Mouse (Mus musculus) heart, postnatal 10 days (tissue): ENCODE data around the gene Clybl. TPM values are rescaled to one million over a fixed set of nuclear protein-coding genes. Genes with fewer than 3 reads are reported as not detected.

ENCODE experiments used
- DNase-seq, 2 experiments: peaks; one replicate each; pipeline ENCODE4 v3.0.0; 2021
- intact Hi-C: fragments of 180-260 bp; cut with DNase I; formaldehyde crosslinking; loops from one replicate; pipeline ENCODE4 v1.15.1; 2025
- total RNA-seq, 2 experiments: library from RNA; stranded (reverse); gene quantifications; 2 replicates each; pipeline ENCODE4 v1.2.3; 2021

The Clybl gene
- total RNA-seq, result 100 to 1,000 TPM; 103 TPM

DNA sequence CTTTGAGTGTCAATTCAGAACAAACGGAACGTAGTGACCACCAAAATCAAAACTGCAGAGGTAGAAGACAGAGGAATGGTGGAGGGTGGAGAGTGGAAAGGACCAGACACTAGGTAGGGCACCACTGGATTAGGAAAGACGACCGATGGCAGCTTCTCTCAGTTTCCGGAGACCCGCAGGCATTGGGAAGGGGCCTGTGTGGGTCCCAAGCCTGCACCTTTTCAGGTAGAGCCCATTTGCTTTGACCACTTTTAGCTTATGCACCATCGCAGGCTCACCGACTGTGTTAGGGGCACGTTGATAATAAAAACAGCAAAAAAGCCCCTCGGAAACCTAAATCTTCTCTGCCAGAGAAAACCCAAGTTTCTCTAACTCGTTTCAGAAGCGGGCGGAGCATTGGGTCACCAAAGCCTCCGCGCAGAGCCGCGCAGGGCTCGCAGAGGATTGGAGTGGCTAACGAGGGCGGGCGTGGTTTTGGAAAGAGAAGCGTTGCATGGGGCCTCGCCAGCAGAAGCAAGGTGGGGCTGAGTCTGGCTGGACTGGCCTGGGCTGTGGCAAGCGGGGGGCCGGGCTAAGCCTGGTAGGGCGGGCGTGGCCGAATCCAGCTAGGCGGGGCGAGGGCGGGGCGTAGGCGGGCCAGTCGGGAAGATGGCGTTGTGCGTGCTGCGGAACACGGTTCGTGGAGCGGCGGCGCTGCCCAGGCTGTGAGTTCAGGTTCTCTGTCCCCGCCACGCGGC, at the start of gene Clybl:
Gene Clybl (plus strand): TSS at position 627 of the 737 bp plus-strand sequence.
- peak; percentile 97 to 98 for DNase-seq
- intact Hi-C loops, result loop anchor here (2.0 kb wide), 1 partner anchor 76 kb away; no protein-coding TSS in a partner anchor

DNA sequence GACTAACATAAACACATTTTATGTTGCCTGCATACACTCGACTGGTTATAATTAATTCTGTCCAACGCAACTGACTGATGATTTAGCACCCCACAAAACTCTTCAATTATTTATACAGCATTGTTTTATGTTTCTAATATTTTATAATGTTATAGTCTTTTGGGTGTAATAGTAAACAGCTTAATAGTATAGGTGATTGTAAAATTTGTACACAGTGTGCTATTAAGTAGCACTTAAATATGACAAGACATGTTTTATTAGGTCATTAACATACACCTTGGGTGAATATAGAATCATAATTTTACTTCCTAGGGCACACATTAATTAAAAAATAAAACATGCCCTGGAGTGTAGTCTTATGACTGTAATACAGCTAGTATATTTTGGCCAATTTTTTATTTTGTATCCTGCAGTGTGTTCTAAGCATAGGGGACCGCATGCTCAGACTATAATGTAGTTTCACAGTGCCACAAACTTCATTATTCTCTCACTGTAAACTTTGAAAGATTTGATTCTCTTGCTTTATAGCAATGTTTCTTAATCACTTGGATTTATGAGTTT, 45.1 kb upstream of the Clybl start:
- DNase-seq, result no peak
- intact Hi-C loops, result no loop called here

DNA sequence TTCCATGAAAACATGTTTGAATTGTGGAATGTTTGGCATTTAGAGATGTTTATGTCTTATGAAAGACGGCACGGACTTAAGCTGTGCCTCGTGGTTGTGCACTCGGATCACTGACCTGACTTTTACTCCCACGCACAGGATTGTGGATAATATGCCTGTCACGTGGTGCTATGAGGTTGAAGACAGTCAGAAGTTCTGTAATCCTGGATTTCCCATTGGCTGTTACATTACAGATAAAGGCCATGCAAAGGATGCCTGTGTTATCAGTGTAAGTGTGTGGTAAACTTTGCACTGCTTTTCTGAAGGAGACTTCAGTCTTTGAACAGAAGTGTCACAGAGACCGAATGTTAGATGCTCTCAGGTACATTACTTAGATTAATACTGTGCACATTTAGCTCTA, 44.3 kb upstream of the Clybl start:
- intact Hi-C loops, result no loop called here
- no peak for DNase-seq

DNA sequence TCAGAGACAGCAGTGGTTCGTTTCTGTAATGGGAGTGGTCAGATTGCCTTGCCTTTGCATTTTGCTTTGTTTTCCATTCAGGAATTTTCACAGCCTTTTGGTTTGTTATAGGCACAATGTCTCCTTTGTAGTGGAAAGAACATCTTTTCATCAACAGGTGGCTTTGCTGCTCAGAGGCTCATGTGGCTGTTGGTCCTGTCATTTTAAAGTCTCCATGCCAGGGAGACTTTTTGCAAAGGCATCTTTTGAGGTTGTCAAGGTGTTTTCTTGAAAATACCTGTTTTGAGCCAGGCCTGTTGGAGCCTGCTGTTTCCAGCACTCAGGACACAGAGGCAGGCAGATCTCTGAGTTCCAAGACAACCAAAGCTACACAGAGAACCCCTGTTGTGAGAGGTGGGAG, 41.4 kb upstream of the Clybl start:
- intact Hi-C loops, result no loop called here
- DNase-seq, result no peak

DNA sequence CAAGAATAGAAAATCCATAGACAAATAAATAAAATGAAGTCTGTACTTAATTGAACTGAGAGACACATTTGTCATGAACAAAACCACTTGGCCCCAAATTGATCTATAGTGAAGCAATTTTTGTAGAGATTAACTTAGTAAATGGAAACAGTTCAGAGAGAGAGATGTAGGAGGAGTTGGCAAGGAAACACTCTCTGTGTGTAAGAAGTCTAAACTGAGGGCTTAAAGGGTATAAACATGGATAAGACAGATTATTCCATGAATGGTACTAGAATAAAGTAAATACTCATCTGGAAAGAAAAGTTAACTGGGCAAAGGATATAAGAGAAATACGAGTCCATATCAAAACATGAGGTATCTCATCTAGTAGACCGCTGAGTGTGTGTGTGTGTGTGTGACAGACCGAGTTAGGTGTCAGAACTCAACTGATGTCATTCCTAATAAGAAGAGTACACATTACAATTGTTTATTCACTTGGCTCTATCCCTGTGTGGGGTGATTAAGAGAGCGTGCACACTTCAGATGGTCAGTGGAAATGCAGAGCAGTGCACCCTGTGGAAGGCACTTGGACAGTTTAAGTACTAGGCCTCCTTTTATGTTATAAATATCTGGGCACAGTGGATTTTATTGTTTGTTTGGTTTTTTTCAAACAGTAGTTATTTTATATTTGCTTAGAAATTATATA, 37.8 kb upstream of the Clybl start:
- DNase-seq, result no peak
- intact Hi-C loops, result no loop called here

DNA sequence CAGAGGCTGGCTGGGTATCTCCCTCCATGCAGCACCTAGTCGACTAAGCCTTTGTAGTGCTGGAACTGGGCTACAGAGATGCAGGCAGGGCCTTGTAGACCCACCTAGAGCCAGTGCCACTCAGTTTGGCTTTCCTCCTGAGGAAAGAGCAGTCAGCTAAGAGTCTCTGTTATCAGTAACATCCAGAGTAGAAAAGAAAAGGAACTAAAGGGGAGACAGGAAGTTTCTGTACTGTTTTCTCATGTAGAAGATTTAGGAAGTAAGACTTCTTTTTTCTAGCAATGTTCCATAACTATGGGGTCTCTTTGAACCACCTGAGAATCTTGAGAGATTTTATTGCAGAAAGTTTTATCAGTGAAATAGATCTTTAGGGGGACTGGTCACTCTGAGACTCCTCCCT, 36.1 kb upstream of the Clybl start:
- DNase-seq, result no peak
- intact Hi-C loops, result no loop called here

DNA sequence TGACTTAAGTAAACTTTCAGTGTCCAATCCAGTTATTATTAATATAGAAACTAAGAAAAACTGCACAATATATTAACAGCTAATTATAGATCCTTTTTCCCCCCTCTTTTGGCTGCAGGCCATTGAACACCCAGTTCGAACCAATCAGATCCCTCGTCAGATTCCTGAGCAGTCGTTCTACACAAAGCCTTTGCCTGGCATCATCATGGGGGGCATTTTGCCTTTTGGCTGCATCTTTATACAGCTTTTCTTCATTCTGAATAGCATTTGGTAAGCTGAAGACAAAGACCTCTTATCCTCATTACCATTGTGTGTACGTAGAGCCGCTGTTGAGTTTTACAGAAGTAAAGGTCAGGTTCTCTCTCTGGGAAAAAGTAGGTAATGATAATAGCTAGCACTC, 30.9 kb upstream of the Clybl start:
- no peak for DNase-seq
- intact Hi-C loops, result no loop called here

DNA sequence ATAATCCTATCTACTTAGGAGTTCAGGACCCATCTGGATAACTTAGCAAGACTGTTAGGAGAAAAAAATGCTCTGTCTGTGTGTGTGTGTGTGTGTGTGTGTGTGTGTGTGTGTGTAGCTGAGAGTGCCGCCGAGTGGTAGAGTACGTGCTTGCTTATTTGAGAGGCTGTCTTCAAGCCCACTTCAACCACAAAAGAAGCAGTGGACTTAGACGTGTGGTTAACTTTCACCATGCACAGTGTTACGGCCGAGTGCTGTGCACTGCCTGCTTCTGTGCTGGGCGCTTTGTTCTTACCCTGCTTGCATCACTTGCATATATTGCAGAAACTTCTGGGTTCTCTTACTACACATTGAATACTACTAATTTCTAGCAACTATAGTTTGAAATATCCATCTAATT, 23.8 kb upstream of the Clybl start:
- no peak for DNase-seq
- intact Hi-C loops, result no loop called here

DNA sequence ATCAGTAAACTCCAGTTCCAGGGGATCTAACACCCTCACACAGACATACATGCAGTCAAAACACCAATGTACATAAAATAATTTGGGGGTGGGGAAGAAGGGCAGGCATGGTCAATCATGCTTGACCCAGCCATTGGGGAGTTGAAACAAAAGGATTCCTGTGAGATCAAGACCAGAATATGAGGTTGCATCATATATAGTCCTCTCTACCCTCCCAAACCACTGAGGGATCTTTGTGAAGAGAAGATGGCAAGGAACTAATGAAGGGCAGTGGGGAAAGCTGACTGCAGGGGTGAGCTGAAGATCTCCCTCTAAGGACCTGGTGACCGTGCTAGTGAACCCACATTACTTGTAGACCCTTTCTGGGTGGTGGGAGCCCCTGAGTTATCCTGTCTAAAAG, 20.6 kb upstream of the Clybl start:
- intact Hi-C loops, result no loop called here
- DNase-seq, result no peak

DNA sequence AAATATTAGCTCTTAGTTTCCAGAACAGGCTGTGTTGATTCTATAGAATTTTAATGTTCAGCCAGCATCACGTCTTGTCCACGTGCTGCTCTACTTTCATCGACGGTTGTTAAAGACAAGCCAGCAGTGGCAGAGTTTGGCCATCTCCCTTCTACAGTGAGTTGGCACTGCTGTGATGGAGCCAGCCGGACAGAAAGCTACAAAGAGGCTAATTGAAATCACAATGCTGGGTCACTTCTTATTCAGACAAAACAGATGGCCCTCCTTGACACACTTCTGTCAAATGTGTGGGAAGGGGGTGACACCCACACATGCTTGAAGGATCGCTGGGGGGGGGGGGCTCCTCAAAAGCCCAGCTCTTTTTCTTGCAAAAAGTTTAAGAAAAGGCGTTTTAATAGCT, 12.6 kb upstream of the Clybl start:
- intact Hi-C loops, result no loop called here
- DNase-seq, result no peak

DNA sequence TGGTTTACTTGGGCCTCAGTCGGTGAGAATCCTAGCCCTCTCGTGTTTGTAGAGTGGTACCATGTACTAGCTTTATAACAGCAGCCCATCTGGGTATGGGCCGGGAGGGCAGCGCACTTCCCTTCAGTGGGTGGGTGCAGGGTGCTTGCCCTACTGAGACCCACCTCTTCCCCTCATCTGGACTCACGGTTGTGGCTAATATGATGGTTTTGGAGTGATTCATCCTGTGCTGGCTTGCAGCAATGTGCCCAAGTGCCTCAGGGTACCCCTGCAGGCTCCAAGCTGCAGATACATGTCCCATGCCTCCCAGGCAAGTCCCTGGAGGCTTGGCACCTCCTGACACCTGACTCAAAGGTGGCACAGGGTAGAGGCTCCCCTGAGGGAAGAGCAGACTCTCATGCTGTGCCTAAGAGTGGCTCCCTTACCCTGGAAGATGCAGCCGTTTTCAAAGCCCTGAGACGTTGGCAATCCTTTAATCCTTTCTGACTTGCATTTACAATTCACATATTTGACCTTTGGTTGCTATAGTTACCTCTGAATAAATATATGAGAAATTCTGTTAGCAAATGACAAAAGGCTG, 11.2 kb upstream of the Clybl start:
- no peak for DNase-seq
- intact Hi-C loops, result no loop called here

DNA sequence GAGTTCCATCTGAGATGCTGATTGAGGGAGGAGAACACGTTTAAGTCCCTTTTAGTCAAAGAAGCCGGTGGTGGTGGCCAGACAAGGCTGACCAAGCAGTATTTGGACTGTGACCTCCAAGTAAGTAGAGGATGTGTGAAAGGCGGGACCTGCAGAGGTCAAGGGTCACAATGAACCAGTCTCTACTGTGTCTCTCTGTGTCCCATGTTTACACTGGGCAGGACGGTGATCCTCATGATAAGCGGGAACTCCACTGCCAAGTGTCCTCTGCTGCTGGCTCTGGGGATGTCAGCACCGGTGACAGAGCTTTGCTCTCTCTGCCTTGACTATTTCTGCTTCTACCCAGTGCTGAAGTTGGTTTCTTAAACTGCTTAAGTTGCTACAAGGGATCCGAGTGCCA, 10.5 kb upstream of the Clybl start:
- no peak for DNase-seq
- intact Hi-C loops, result no loop called here

DNA sequence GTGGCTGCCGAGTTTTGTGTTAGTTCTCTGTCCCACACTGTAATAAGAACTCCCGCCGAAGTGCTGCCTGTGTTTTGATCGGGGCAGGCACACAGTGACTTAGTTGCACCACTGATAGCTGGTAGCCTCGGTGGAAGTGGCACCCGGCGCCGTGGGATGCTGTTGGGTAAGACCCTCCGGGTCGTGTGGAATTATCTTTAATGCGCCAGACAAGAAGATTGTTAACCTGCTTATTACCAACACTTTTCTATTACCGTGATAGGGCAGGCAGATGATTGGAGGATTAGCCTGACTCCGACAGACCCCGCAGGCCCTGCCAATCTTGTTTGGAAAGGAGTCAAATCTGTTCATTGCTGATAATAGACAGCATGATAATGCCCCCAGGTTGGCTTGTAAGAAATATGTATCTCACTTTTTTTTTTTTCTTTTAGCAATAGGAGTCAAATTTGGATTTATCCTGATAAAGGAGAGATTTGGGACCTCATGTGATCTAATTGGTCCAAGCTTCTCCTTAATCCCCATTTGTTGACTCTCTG, 5.2 kb upstream of the Clybl start:
- no peak for DNase-seq
- intact Hi-C loops, result no loop called here

DNA sequence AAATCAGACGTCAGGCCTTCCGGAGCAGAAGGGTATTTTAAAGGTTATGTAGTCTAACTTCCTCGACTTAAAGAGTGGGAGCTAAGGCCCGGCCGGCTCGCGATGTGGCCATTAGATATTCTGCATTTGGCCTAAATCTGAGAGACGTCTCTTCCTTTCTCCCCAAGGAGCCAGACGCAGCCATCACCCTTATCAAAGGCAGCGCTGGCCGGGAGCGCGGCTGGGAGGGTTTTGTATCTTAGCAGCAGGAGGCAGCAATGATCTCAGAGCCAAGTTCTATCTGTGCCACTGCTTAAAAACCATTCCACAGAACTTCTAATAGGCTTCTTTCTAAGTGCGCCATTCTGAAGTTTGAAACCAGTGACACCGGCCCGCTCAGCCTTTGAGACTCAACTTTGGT, 2.2 kb upstream of the Clybl start:
- intact Hi-C loops, result no loop called here

DNA sequence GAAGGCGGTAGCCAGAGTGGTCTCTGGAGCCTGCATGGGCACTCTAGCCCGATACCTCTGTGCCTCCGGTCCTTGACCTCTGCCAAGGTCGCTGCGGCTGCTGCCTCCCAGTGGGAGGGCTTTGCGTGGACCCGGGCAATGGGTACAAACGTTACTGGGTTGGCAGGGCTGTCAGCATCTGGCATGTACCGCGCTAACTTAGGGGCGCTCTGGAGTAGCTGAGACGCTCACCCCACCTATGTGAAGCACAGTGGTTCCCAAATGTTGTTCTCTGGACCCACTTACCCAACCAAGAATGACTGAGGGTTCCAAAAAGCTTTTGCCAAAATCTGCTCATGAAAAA, 282 bp downstream of the Clybl start:
- intact Hi-C loops, result loop anchor here (2.0 kb wide), 1 partner anchor 77 kb away; no protein-coding TSS in a partner anchor
- DNase-seq, result no peak

More for the DNA sequence above, 2.2 kb upstream of the Clybl start:
- DNase-seq, result peak; percentile 36 to 40

DNA sequence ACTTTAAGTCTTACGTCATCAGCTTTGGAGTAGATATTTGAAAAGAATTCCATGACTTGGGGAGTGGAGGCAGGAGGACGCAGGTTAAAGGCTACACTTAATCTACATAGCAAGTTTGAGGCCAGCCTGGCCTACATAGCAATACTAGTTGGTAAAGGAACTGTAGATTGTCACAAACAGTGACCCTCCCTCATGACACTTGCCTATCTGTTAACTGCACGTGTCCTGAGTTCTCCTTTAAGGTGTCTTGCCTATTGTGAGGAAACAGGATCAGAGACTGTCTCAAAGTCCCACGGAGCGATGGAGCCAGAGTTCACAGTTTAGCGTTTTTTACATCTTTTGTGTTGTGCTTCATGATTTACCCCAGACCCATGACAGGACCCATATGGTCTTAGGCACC, 716 bp downstream of the Clybl start:
- intact Hi-C loops, result no loop called here
- DNase-seq, result no peak

DNA sequence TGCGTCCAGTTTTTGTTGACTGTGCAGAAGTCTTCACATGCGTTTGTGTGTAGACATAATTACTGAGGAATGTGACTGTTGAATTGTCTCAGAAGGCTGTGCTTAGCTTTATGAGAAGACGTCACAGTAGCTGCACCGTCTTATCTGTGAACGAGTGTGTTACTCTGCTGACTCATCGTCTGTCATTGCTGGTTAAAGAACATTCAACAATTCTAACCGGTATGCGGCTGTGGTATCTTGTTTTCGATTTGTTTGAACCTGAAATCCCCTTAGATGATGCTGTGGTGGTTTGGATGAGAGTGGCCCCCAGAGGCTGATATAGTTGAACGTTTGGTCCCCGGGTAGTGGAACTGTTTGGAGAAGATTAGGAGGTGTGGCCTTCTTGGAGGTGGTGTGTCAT, 2.5 kb downstream of the Clybl start:
- intact Hi-C loops, result no loop called here
- no peak for DNase-seq

DNA sequence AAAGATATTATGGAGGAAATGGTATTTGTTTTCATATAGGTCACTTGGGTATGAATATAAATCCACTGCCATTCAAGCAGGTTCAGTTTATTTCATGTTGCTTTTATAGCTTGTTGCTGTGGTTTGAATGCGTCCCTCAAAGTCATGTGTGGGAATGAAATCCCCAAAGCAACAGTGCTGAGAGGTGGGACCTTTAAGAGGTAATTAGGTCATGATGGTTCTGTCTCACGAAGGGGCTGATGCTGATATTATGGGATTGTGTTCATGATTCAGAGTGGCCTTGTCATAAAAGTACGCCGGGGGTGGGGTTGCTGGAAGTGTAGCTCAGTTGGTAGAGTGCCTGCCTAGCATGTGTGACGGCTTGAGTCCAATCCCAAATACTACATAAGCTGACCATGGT, 6.7 kb downstream of the Clybl start:
- intact Hi-C loops, result no loop called here
- DNase-seq, result no peak

DNA sequence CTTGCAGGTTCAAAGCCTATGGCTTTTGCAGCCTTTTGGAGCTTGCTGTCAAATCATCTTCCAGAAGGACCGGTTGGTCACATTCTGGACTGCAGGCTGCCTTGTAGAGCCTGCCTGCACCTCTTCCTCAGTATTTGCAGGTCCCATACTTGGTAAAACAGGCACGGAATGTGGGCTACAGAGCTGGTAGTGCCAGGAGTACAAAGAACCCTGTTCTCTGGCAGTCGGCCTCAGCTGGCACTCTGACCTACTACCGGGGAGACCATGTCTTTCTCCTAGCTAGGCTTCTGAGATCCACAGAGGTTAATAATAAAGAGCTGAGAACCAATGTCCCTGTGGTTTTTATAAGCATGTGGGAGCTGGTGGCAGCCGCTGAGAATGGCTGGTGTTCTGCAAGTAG, 8.4 kb downstream of the Clybl start:
- intact Hi-C loops, result no loop called here
- peak; percentile 21 to 32 for DNase-seq

DNA sequence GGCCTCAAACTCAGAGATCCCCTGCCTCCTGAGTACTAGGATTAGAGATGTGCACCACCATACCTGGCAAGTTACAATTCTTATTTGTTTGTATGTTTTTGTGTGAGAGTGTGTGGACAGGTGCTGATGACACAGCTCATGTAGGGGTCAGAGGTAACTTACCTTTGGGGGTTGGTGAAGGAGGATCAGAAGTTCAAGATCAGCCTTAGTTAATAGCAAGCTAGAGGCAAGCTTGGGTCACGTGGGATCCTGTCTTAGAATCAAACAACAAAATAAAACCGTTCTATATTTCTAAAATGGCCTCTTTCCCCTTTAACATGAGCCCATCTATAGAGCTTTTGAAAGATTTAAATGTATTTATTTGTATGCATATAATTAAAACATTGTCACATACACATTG, 9.0 kb downstream of the Clybl start:
- intact Hi-C loops, result no loop called here
- no peak for DNase-seq

DNA sequence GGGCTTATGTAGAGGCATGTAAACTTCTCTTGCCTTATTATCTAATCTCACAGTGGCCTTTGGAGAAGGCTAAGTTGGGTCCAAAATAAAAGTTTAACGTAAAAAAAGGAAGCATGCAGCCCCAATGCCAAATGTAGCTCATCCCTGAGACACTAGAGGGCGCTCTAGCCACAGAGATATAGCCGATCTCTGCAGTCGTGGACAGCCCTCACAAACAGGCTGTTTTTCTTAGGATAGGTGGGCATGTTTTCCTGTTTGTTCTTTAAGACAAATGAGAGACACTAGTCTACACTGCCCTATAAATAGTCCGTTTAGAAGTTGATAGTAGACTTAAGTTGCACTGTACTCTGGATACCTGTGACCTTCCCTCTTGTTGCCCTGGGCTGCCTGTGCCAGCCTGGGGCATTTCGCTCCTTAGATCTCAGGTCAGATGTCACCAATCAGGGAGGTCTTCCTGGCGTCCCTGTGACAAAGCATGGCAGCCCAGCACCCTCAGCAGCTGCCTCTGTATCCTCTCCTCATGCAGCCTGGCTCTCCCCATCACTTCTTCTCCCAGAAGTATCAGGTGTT, 9.5 kb downstream of the Clybl start:
- DNase-seq, result peak; percentile 67 to 77
- intact Hi-C loops, result no loop called here
